Mouse (Mus musculus) MEL (cell line): ENCODE measurements around the gene Papss2. TPM values are rescaled to one million over a fixed set of nuclear protein-coding genes. Genes with fewer than 3 reads are reported as not detected.

Source experiments
- DNase-seq: peaks from one replicate; pipeline ENCODE4 v3.0.0; 2011; ENCODE audit warnings: low read depth, low spot score
- H3K27ac ChIP-seq: 2 replicates; pipeline ENCODE4 v1.5.1; 2012; ENCODE audit warnings: low read depth, mild to moderate bottlenecking, control low read depth, low read length, moderate library complexity; ENCODE audit not compliant: control insufficient read depth
- H3K27me3 ChIP-seq, 2 experiments: fragments of 150-350 bp in 1 of 2; sonication (generic) in 1 of 2; 2 replicates each; pipeline ENCODE4 v1.6.1; 2012; ENCODE audit warnings: low read length in 2 of 2, mild to moderate bottlenecking in 2 of 2, improper control_type of control experiment in 1 of 2, moderate library complexity in 1 of 2; ENCODE audit not compliant: insufficient read depth in 2 of 2, control insufficient read depth in 1 of 2
- H3K36me3 ChIP-seq, 2 experiments: 2 replicates each; pipeline ENCODE4 v1.6.1; 2012 to 2014; ENCODE audit warnings: low read length in 2 of 2, improper control_type of control experiment in 1 of 2, inconsistent platforms in 1 of 2, mild to moderate bottlenecking in 1 of 2; ENCODE audit not compliant: insufficient read depth in 2 of 2, control insufficient read depth in 1 of 2
- H3K4me1 ChIP-seq, 2 experiments: fragments of 150-350 bp in 1 of 2; sonication (generic) in 1 of 2; 2 replicates each; pipeline ENCODE4 v1.6.1; 2012; ENCODE audit warnings: low read length in 2 of 2, improper control_type of control experiment in 1 of 2, mild to moderate bottlenecking in 1 of 2; ENCODE audit not compliant: insufficient read depth in 2 of 2, control insufficient read depth in 1 of 2
- H3K4me3 ChIP-seq, 2 experiments: fragments of 150-350 bp in 1 of 2; sonication (generic) in 1 of 2; 2 replicates each; pipeline ENCODE4 v1.5.1; 2012; ENCODE audit warnings: low read depth in 2 of 2, low read length in 2 of 2, mild to moderate bottlenecking in 2 of 2, moderate library complexity in 2 of 2, control low read depth in 1 of 2, improper control_type of control experiment in 1 of 2; ENCODE audit not compliant: control insufficient read depth in 1 of 2, insufficient read depth in 1 of 2
- H3K79me2 ChIP-seq: 2 replicates; pipeline ENCODE4 v1.6.1; 2012; ENCODE audit warnings: mild to moderate bottlenecking, low read length, moderate library complexity; ENCODE audit not compliant: control insufficient read depth, poor library complexity, insufficient read depth
- H3K9ac ChIP-seq: 2 replicates; pipeline ENCODE4 v1.6.1; 2012; ENCODE audit warnings: low read depth, mild to moderate bottlenecking, control low read depth, low read length, moderate library complexity; ENCODE audit not compliant: control insufficient read depth, poor library complexity, severe bottlenecking
- H3K9me3 ChIP-seq: fragments of 150-350 bp; sonication (generic); replicated peaks from 2 replicates; pipeline ENCODE4 v1.6.1; 2012; ENCODE audit warnings: mild to moderate bottlenecking, low read length, improper control_type of control experiment, moderate library complexity; ENCODE audit not compliant: insufficient read depth
- BHLHE40 ChIP-seq: IDR thresholded peaks from 2 replicates; pipeline ENCODE4 v1.6.1; 2012; ENCODE audit warnings: low read depth, mild to moderate bottlenecking, inconsistent platforms, low read length, improper control_type of control experiment, borderline replicate concordance
- EP300 ChIP-seq, 2 experiments: IDR thresholded peaks; 2 replicates each; pipeline ENCODE4 v1.6.1; 2011; ENCODE audit warnings: improper control_type of control experiment in 2 of 2, low read length in 2 of 2, low read depth in 1 of 2, mild to moderate bottlenecking in 1 of 2
- GATA1 ChIP-seq: IDR thresholded peaks from 2 replicates; pipeline ENCODE4 v1.6.1; 2011; ENCODE audit warnings: low read depth, low read length, improper control_type of control experiment
- JUND ChIP-seq: IDR thresholded peaks from 2 replicates; pipeline ENCODE4 v1.6.1; 2011; ENCODE audit warnings: low read depth, mild to moderate bottlenecking, improper control_type of control experiment, low read length
- MAX ChIP-seq: IDR thresholded peaks from 2 replicates; pipeline ENCODE4 v1.6.1; 2011; ENCODE audit warnings: low read length, improper control_type of control experiment
- MYC ChIP-seq: IDR thresholded peaks from 2 replicates; pipeline ENCODE4 v1.6.1; 2011; ENCODE audit warnings: low read depth, mild to moderate bottlenecking, low read length, improper control_type of control experiment, moderate library complexity
- POLR2A ChIP-seq, 2 experiments: IDR thresholded peaks; 2 replicates each; pipeline ENCODE4 v1.6.1; 2011 to 2012; ENCODE audit warnings: low read length in 2 of 2, mild to moderate bottlenecking in 2 of 2, control low read depth in 1 of 2, improper control_type of control experiment in 1 of 2, low read depth in 1 of 2, moderate library complexity in 1 of 2; ENCODE audit not compliant: control insufficient read depth in 1 of 2, insufficient read depth in 1 of 2, poor library complexity in 1 of 2
- POLR2AphosphoS5 ChIP-seq: IDR thresholded peaks from 2 replicates; pipeline ENCODE4 v1.6.1; 2012; ENCODE audit warnings: low read depth, borderline replicate concordance, mild to moderate bottlenecking, inconsistent platforms, low read length, moderate library complexity, mixed read lengths
- RCOR1 ChIP-seq: IDR thresholded peaks from 2 replicates; pipeline ENCODE4 v1.6.1; 2012; ENCODE audit warnings: low read depth, mild to moderate bottlenecking, inconsistent platforms, low read length, improper control_type of control experiment
- SIN3A ChIP-seq: IDR thresholded peaks from 2 replicates; pipeline ENCODE4 v1.6.1; 2012; ENCODE audit warnings: low read length, improper control_type of control experiment, inconsistent platforms
- TBP ChIP-seq: IDR thresholded peaks from 2 replicates; pipeline ENCODE4 v1.8.0; 2011; ENCODE audit warnings: low read depth, low read length, improper control_type of control experiment
- UBTF ChIP-seq: IDR thresholded peaks from 2 replicates; pipeline ENCODE4 v1.6.1; 2012; ENCODE audit warnings: low read depth, mild to moderate bottlenecking, inconsistent platforms, low read length, improper control_type of control experiment, moderate library complexity, borderline replicate concordance; ENCODE audit not compliant: insufficient read depth
- USF2 ChIP-seq, 2 experiments: IDR thresholded peaks; 2 replicates each; pipeline ENCODE4 v1.6.1; 2011 to 2012; ENCODE audit warnings: improper control_type of control experiment in 2 of 2, low read length in 2 of 2, borderline replicate concordance in 1 of 2, inconsistent platforms in 1 of 2, low read depth in 1 of 2, mild to moderate bottlenecking in 1 of 2; ENCODE audit not compliant: insufficient read depth in 1 of 2
- ZMIZ1 ChIP-seq: IDR thresholded peaks from 2 replicates; pipeline ENCODE4 v1.6.1; 2012; ENCODE audit warnings: low read depth, mild to moderate bottlenecking, inconsistent platforms, low read length, improper control_type of control experiment, moderate library complexity
- polyA plus RNA-seq, 2 experiments: library from polyadenylated mRNA; stranded (reverse) in 1 of 2; unstranded in 1 of 2; fragments of >175 nt in 1 of 2; fragments of >200 nt in 1 of 2; gene quantifications; 2 replicates each; pipeline versions ENCODE4 v1.2.1 to v1.2.4; 2012; ENCODE audit warnings: low replicate concordance in 2 of 2, low read depth in 1 of 2; ENCODE audit not compliant: insufficient read length in 2 of 2, insufficient read depth in 1 of 2, missing spikeins in 1 of 2
- total RNA-seq: library from RNA; depleted of rRNA; stranded (reverse); fragments of 300-350 nt; gene quantifications from 2 replicates; pipeline ENCODE4 v1.2.3, GENCODE M21; 2012

Papss2 gene
- total and polyA plus RNA-seq, 3 experiments: 1.7 to 2.6 TPM; not detected in 1

DNA sequence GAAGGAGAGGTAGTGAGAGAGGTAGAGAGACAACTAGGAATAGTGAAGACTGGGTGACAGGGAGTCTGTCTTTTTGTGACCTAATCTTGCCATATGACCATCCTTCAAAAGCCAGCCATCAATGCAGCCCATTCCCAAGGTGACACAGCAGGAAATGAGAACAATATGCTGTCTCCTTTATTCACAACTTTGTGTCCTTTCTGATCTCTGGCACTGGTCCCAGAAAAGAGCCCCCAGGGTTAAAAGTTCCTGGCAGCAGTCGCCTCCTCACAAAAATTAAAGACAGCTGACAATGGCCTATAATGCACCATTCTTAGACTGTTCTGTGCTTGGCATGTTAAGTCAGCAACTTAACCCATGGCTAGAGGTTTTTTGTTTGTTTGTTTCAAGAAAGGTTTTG is 17.8 kb upstream of the Papss2 start:
- no peak overlapping the region for H3K4me3 ChIP-seq
- no peak for TF ChIP-seq POLR2A (IDR thresholded peaks at IDR 0.05; ENCODE audit: control insufficient read depth in 1 of 2, insufficient read depth in 1 of 2, low read depth in 1 of 2, low read length in 2 of 2, poor library complexity in 1 of 2)
- no peak for TF ChIP-seq SIN3A
- TF ChIP-seq MYC: no peak
- TF ChIP-seq POLR2AphosphoS5: no peak
- no peak for TF ChIP-seq UBTF
- TF ChIP-seq MAX: no peak
- TF ChIP-seq GATA1: no peak
- TF ChIP-seq USF2 (IDR thresholded peaks at IDR 0.05; ENCODE audit: borderline replicate concordance in 1 of 2, insufficient read depth in 1 of 2, low read depth in 1 of 2, low read length in 2 of 2): no peak
- TF ChIP-seq TBP: no peak
- no peak for TF ChIP-seq ZMIZ1
- DNase-seq: no peak
- H3K79me2 ChIP-seq: no peaks in the 10 kb centered on the region
- no peak overlapping the region for H3K27ac ChIP-seq
- no peaks in the 10 kb centered on the region for H3K9me3 ChIP-seq
- peaks cover 0 to 4% of the 10 kb centered on the region in 2 experiments; a peak in 2 of 4 replicates for H3K36me3 ChIP-seq
- H3K4me1 ChIP-seq: peaks cover under 1 to 11% of the 10 kb centered on the region in 2 experiments; a peak in 3 of 4 replicates
- no peak overlapping the region for H3K9ac ChIP-seq
- no peaks in the 10 kb centered on the region for H3K27me3 ChIP-seq

GRCm38 (mm10) chr19:32583091-32583766 is 12.4 kb upstream of the Papss2 start:
- Histone ChIP-seq H3K9ac (no peak overlapping the region), H3K9me3 (no peaks in the 10 kb centered on the region), H3K27ac (peak overlapping the region; percentile 6; the same call in 1 of the 2 replicates), H3K79me2 (no peaks in the 10 kb centered on the region), H3K4me1 (peaks cover 5 to 6% of the 10 kb centered on the region in 2 experiments), H3K4me3 (no peak overlapping the region), H3K36me3 (peaks cover 0 to 6% of the 10 kb centered on the region in 2 experiments; a peak in 2 of 4 replicates), H3K27me3 (no peaks in the 10 kb centered on the region)
- TF ChIP-seq JUND (no peak), EP300 (IDR thresholded peaks at IDR 0.05; ENCODE audit: low read depth in 1 of 2, low read length in 2 of 2) (peak; percentile 31 to 57; a peak in 3 of 4 replicates), RCOR1 (peak; percentile 48; the same call in 1 of the 2 replicates), BHLHE40 (no peak), GATA1 (0 out of 2 replicates have a peak, but pooled peaks have one; percentile 19)
- DNase-seq: peak; percentile 53
